Mouse (Mus musculus) heart, postnatal 36 days (tissue): Measurements from ENCODE around the gene Atf7ip. TPM values are rescaled to one million over a fixed set of nuclear protein-coding genes. Genes with fewer than 3 reads are reported as not detected.

ENCODE experiments used
- DNase-seq, 2 experiments: peaks; one replicate each; pipeline ENCODE4 v3.0.0; 2021 to 2022
- intact Hi-C: fragments of 180-260 bp; cut with DNase I; formaldehyde crosslinking; loops from one replicate; pipeline ENCODE4 v1.15.1; 2025
- total RNA-seq, 2 experiments: library from RNA; stranded (reverse); gene quantifications; 2 replicates each; pipeline ENCODE4 v1.2.3; 2021

The Atf7ip gene
- total RNA-seq, 2 experiments from 2014 or later, result 78.1 to 88.5 TPM

GRCm38 (mm10) chr6:136519254-136519653, 13.3 kb downstream of the Atf7ip start:
- intact Hi-C loops, result loop anchor here (1.0 to 2.0 kb wide), 2 partner anchors 13 to 36 kb away; no protein-coding TSS in a partner anchor
- DNase-seq, result no peak

- no peak for DNase-seq
- intact Hi-C loops, result loop anchor here (2.0 kb wide), 1 partner anchor 22 kb away; no protein-coding TSS in a partner anchor
Observed at GRCm38 (mm10) chr6:136520361-136520760, 14.4 kb downstream of the Atf7ip start.

GRCm38 (mm10) chr6:136521681-136522080, 15.7 kb downstream of the Atf7ip start:
- DNase-seq, result no peak
- intact Hi-C loops, result loop anchor here (2.0 kb wide), 1 partner anchor 21 kb away; no protein-coding TSS in a partner anchor

GRCm38 (mm10) chr6:136522658-136523057, 16.7 kb downstream of the Atf7ip start:
- intact Hi-C loops, result no loop called here

GRCm38 (mm10) chr6:136524751-136525150, 18.8 kb downstream of the Atf7ip start:
- DNase-seq, result no peak
- intact Hi-C loops, result no loop called here

More at GRCm38 (mm10) chr6:136522658-136523057, 16.7 kb downstream of the Atf7ip start:
- DNase-seq, result no peak

GRCm38 (mm10) chr6:136525567-136525966, 19.6 kb downstream of the Atf7ip start:
- no peak for DNase-seq
- intact Hi-C loops, result no loop called here

GRCm38 (mm10) chr6:136529156-136529555, 23.2 kb downstream of the Atf7ip start:
- intact Hi-C loops, result no loop called here
- DNase-seq, result no peak

- intact Hi-C loops, result loop anchor here (1.0 to 5.0 kb wide), 3 partner anchors 13 to 65 kb away; no protein-coding TSS in a partner anchor
- peak; percentile 39 to 54 for DNase-seq
Observed at GRCm38 (mm10) chr6:136531792-136532230, 25.8 kb downstream of the Atf7ip start.

GRCm38 (mm10) chr6:136532535-136533291, 26.7 kb downstream of the Atf7ip start:
- peak; percentile 81 to 85 for DNase-seq
- intact Hi-C loops, result loop anchor here (1.0 to 5.0 kb wide), 3 partner anchors 13 to 65 kb away; no protein-coding TSS in a partner anchor

- no peak for DNase-seq
- intact Hi-C loops, result loop anchor here (2.0 to 5.0 kb wide), 2 partner anchors 15 to 67 kb away; no protein-coding TSS in a partner anchor
Observed at GRCm38 (mm10) chr6:136533804-136534203, 27.8 kb downstream of the Atf7ip start.

- intact Hi-C loops, result loop anchor here (5.0 kb wide), 1 partner anchor 67 kb away; no protein-coding TSS in a partner anchor
- no peak for DNase-seq
Observed at GRCm38 (mm10) chr6:136534444-136534843, 28.5 kb downstream of the Atf7ip start.

GRCm38 (mm10) chr6:136535176-136535575, 29.2 kb downstream of the Atf7ip start:
- intact Hi-C loops, result no loop called here
- DNase-seq, result no peak

GRCm38 (mm10) chr6:136536121-136536520, 30.2 kb downstream of the Atf7ip start:
- no peak for DNase-seq
- intact Hi-C loops, result no loop called here

GRCm38 (mm10) chr6:136541350-136541749, 35.4 kb downstream of the Atf7ip start:
- intact Hi-C loops, result no loop called here
- no peak for DNase-seq

GRCm38 (mm10) chr6:136542105-136542504, 36.1 kb downstream of the Atf7ip start:
- DNase-seq, result no peak
- intact Hi-C loops, result loop anchor here (2.0 kb wide), 1 partner anchor 21 kb away; no protein-coding TSS in a partner anchor

- peak; percentile 65 to 69 for DNase-seq
- intact Hi-C loops, result loop anchor here (2.0 kb wide), 1 partner anchor 22 kb away; no protein-coding TSS in a partner anchor
Observed at GRCm38 (mm10) chr6:136543164-136543563, 37.2 kb downstream of the Atf7ip start.

- intact Hi-C loops, result no loop called here
- DNase-seq, result no peak
Observed at GRCm38 (mm10) chr6:136545284-136545870, 39.4 kb downstream of the Atf7ip start.

GRCm38 (mm10) chr6:136546286-136546685, 40.3 kb downstream of the Atf7ip start:
- DNase-seq, result no peak
- intact Hi-C loops, result no loop called here

- DNase-seq, result no peak
- intact Hi-C loops, result no loop called here
Observed at GRCm38 (mm10) chr6:136546987-136547386, 41.0 kb downstream of the Atf7ip start.

GRCm38 (mm10) chr6:136548041-136548770, 42.2 kb downstream of the Atf7ip start:
- peak in 1 of 2 experiments; percentile 52 for DNase-seq
- intact Hi-C loops, result loop anchor here (2.0 kb wide), 1 partner anchor 15 kb away; no protein-coding TSS in a partner anchor
